Mouse (Mus musculus) forebrain, embryonic 11.5 days (tissue): ENCODE results near the gene Olfr1463. TPM values are rescaled to one million over a fixed set of nuclear protein-coding genes. Genes with fewer than 3 reads are reported as not detected.

ENCODE experiments used
- ATAC-seq: fragments of 200-750 bp; cut with Nextera tagmentation; replicated peaks from 2 replicates; pipeline ENCODE4 v1.8.0; 2017; ENCODE audit warnings: moderate TSS enrichment; ENCODE audit not compliant: low FRiP score
- DNase-seq: peaks from one replicate; pipeline ENCODE4 v3.0.0-alpha.2; 2017; ENCODE audit warnings: low spot score
- H3K27ac ChIP-seq: fragments of 300-500 bp; sonication (generic); 2 replicates; pipeline ENCODE4 v1.5.1; 2014; ENCODE audit warnings: low read depth, low read length
- H3K27me3 ChIP-seq: fragments of 300-500 bp; sonication (generic); 2 replicates; pipeline ENCODE4 v1.6.1; 2014; ENCODE audit warnings: mild to moderate bottlenecking, low read length, mixed read lengths; ENCODE audit not compliant: control insufficient read depth, insufficient read depth
- H3K36me3 ChIP-seq: fragments of 300-500 bp; sonication (generic); 2 replicates; pipeline ENCODE4 v1.6.1; 2014; ENCODE audit warnings: mild to moderate bottlenecking, low read length, moderate library complexity, mixed read lengths; ENCODE audit not compliant: control insufficient read depth, insufficient read depth
- H3K4me1 ChIP-seq: fragments of 300-500 bp; sonication (generic); replicated peaks from 2 replicates; pipeline ENCODE4 v1.6.1; 2014; ENCODE audit warnings: low read length, mixed read lengths; ENCODE audit not compliant: control insufficient read depth, insufficient read depth
- H3K4me2 ChIP-seq: fragments of 300-500 bp; sonication (generic); 2 replicates; pipeline ENCODE4 v1.6.1; 2014; ENCODE audit warnings: low read depth, mild to moderate bottlenecking, low read length, moderate library complexity, mixed read lengths; ENCODE audit not compliant: severe bottlenecking
- H3K4me3 ChIP-seq: fragments of 300-500 bp; sonication (generic); 2 replicates; pipeline ENCODE4 v1.5.1; 2014; ENCODE audit warnings: low read depth, low read length
- H3K9ac ChIP-seq: fragments of 300-500 bp; sonication (generic); 2 replicates; pipeline ENCODE4 v1.6.1; 2014; ENCODE audit warnings: low read length
- H3K9me3 ChIP-seq: fragments of 300-500 bp; sonication (generic); 2 replicates; pipeline ENCODE4 v1.6.1; 2016; ENCODE audit warnings: low read length, mixed read lengths; ENCODE audit not compliant: control insufficient read depth
- whole genome bisulfite sequencing: fragments of 180-500 bp; shearing (Covaris S2); extraction: QIAGEN DNeasy Blood & Tissue Kit; methylation state at CpG from one replicate; pipeline ENCODE4 v1.1.7; 2014; 5-methylcytosine and 5-hydroxymethylcytosine counted together
- polyA plus RNA-seq: library from polyadenylated mRNA; unstranded; fragments of >200 nt; fragmentation: Nextera tagmentation; extraction: Ambion mirVana; gene quantifications from 2 replicates; pipeline ENCODE4 v1.2.1, GENCODE M21; 2014

Gene Olfr1463
- not detected in 2 replicates for polyA plus RNA-seq

DNA sequence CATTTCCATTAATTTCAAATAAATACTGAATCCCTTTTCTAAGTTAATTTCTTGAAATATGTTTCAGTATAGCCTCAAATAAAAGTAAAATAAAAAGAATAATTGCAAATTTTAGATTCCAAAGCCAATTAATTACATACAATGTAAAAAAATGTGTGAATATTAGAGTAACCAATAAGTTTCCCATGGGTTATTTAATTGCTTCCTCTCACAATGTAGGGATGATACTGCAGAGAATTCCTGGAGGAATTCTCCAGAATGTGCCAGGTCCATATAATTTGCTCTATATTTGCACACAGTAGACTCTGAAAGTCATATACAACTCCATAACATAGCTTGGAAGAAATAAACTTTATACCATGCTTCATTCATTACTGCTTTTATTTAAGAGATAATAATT is at the start of gene Olfr1463:
Gene Olfr1463 (plus strand): TSS at position 301 of the 400 bp plus-strand sequence.
- Histone ChIP-seq H3K9me3 (peaks cover 2% of the 10 kb centered on the region; the same call in 1 of the 2 replicates), H3K27ac (no peak within 1 kb of the TSS), H3K27me3 (no peaks in the 10 kb centered on the region), H3K4me2 (no peak within 1 kb of the TSS), H3K4me3 (no peak within 1 kb of the TSS), H3K4me1 (no peaks in the 10 kb centered on the region), H3K36me3 (no peaks in the 10 kb centered on the region), H3K9ac (no peak within 1 kb of the TSS)
- DNase-seq (no peak), ATAC-seq (no peak)

DNA sequence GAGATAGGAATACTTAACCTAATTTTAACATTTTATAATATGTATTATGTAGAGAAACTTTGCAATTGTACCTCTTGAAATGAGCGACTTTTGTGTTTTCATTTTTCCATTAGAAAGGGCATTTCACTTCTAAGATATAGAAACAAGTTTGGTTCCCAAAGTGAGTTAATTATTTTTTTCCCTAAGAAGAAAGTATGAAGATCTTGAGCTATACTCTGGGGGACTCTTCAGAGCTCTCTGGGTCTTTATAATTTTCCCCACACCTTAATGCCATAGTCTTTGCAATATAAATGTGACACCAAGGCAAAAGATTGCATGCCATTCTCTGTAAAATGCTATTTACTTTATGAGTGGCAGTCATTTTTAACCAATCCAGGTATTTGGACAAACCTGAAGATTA is 45.7 kb upstream of the Olfr1463 start, which contains the start of gene Olfr1462:
Gene Olfr1462 (plus strand): TSS at position 301 of the 400 bp plus-strand sequence.
- Histone ChIP-seq H3K9me3 (peaks cover 3% of the 10 kb centered on the region; the same call in 1 of the 2 replicates), H3K27ac (no peak within 1 kb of the TSS), H3K4me2 (no peak within 1 kb of the TSS), H3K4me1 (no peaks in the 10 kb centered on the region), H3K27me3 (no peaks in the 10 kb centered on the region), H3K9ac (no peak within 1 kb of the TSS), H3K4me3 (no peak within 1 kb of the TSS), H3K36me3 (no peaks in the 10 kb centered on the region)
- WGBS, result 74% methylated on average over 1 of the region's 1 CpGs
- DNase-seq (no peak), ATAC-seq (no peak)

DNA sequence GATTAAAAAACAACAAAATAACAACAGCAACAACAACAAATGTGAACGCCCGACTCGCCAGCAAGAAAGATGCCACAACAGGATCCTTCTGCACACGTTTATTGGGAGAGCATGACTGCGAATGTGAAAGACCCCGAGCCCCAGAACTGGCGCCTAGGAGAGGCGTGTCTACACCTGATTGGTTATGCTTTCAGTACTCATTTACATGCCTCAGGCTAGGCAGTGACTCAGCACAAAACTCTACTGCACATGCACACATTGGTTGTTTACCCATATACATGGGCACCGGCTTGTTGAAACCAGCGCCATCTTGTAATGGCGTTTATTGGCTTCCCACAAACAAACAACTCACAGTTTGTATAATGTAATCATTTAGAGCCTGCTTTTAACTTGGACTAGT is 9.5 kb upstream of the Olfr1463 start:
- Histone ChIP-seq H3K27ac (no peak overlapping the region), H3K9me3 (peaks cover 3% of the 10 kb centered on the region; the same call in 1 of the 2 replicates), H3K36me3 (no peaks in the 10 kb centered on the region), H3K9ac (no peak overlapping the region), H3K4me3 (no peak overlapping the region), H3K27me3 (no peaks in the 10 kb centered on the region), H3K4me1 (no peaks in the 10 kb centered on the region), H3K4me2 (no peak overlapping the region)
- no peak for ATAC-seq
- WGBS, result 90% methylated on average over 11 of the region's 11 CpGs
- DNase-seq, result no peak

Other genes starting within 250 kb of the Olfr1463 start
- gene Olfr1451, start 236.3 kb upstream of the Olfr1463 start, polyA plus RNA-seq, result not detected in 2 replicates
- not detected in 2 replicates for gene Olfr1453, start 203.0 kb upstream of the Olfr1463 start, polyA plus RNA-seq
- gene Olfr1454, start 170.7 kb upstream of the Olfr1463 start, polyA plus RNA-seq, result not detected in 2 replicates
- not detected in 2 replicates for gene Olfr1457, start 133.4 kb upstream of the Olfr1463 start, polyA plus RNA-seq
- gene Olfr1458, start 124.6 kb upstream of the Olfr1463 start, polyA plus RNA-seq, result not detected in 2 replicates
- not detected in 2 replicates for gene Olfr1459, start 81.8 kb upstream of the Olfr1463 start, polyA plus RNA-seq
- not detected in 2 replicates for gene Olfr1461, start 68.3 kb upstream of the Olfr1463 start, polyA plus RNA-seq
- not detected in 2 replicates for gene Olfr1462, start 45.6 kb upstream of the Olfr1463 start, polyA plus RNA-seq
- not detected in 2 replicates for gene Olfr1465, start 84.2 kb downstream of the Olfr1463 start, polyA plus RNA-seq
- gene Olfr1466, start 107.5 kb downstream of the Olfr1463 start, polyA plus RNA-seq, result not detected in 2 replicates
- gene Olfr1467, start 130.9 kb downstream of the Olfr1463 start, polyA plus RNA-seq, result not detected in 2 replicates
- gene Olfr1469, start 176.5 kb downstream of the Olfr1463 start, polyA plus RNA-seq, result not detected in 2 replicates
- gene Olfr1471, start 212.1 kb downstream of the Olfr1463 start, polyA plus RNA-seq, result not detected in 2 replicates
- not detected in 2 replicates for gene Olfr1472, start 224.8 kb downstream of the Olfr1463 start, polyA plus RNA-seq
- not detected in 2 replicates for gene Olfr1474, start 238.2 kb downstream of the Olfr1463 start, polyA plus RNA-seq
- not detected in 2 replicates for gene Olfr1475, start 248.9 kb downstream of the Olfr1463 start, polyA plus RNA-seq